19 mouse cellular contexts compared by ENCODE assay signal in the genomic region with DNA sequence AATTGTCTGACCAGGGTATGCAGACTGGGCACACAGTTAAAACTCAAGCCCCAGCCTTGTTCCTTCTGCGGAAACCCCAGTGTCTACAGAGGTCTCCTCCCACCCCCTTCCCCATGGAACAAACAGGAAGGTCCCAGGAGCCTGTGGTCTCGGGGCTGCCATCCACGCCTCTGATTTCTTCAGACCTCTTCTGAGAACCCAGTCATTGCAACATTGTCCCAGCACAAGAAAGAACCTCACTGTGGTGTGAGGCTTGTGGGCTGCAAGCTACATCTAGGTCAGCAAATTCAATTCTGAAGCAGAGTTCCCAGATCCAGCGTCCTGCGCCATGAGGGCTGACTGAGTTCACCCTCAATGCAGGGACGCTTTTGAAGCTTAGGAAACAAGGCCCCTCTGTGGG.
DNase-seq lines count a peak whose midpoint lies in the region; ATAC-seq and TF ChIP-seq lines count a peak whose summit lies in the region.
"Had no signal": no experiment of that assay in that cellular context is flagged by ENCODE, and none has a peak within 500 bp of the region (broad histone marks: within the 10 kb centered on the region; RNA-seq: fewer than 3 reads in every experiment).

No protein-coding gene starts in this region.

- H3K4me2 ChIP-seq in forebrain, embryonic 13.5 days = no peak overlapping the region
- H3K4me2 ChIP-seq: embryonic facial prominence, embryonic 15.5 days; forebrain, embryonic 15.5 days; heart, embryonic 12.5 days; limb, embryonic 13.5 days had no signal

- 62% methylated on average over 6 of the region's 6 CpGs for WGBS in lung, adult 2 months
- WGBS in forebrain, embryonic 13.5 days = 94% methylated on average over 6 of the region's 6 CpGs

- TF ChIP-seq CTCF in lung, adult 2 months (IDR thresholded peaks at IDR 0.05; ENCODE audit: insufficient read depth, low read length) = no peak

- H3K4me1 ChIP-seq in lung, adult 2 months (ENCODE audit: control insufficient read depth, insufficient read depth, low read length) = peaks cover 2% of the 10 kb centered on the region; the same call in 1 of the 2 replicates
- no peaks in the 10 kb centered on the region for H3K4me1 ChIP-seq in forebrain, embryonic 13.5 days
- H3K4me1 ChIP-seq: embryonic facial prominence, embryonic 15.5 days; forebrain, embryonic 15.5 days; heart, embryonic 12.5 days; hindbrain, embryonic 10.5 days; limb, embryonic 13.5 days had no signal

- no peak for ATAC-seq in forebrain, embryonic 13.5 days
- ATAC-seq: forebrain, embryonic 15.5 days; intestine, embryonic 16.5 days had no signal

- peak; percentile 42 for DNase-seq in adrenal gland, adult 8-10 months
- DNase-seq in adrenal gland, postnatal 25 days = no peak
- peak; percentile 62 to 63 for DNase-seq in lung, adult 18-20 months
- DNase-seq in lung, adult 2 months = no peak
- DNase-seq in lung, postnatal 36 days = peak; percentile 74
- no peak for DNase-seq in urinary bladder, postnatal 4 days (ENCODE audit: low spot score in 2 of 2)
- DNase-seq in urinary bladder, adult 18-20 months (ENCODE audit: low spot score in 2 of 2) = no peak
- DNase-seq: cerebellum, adult 2 months; gastrocnemius, postnatal 14 days; kidney, postnatal 10 days; thymus, postnatal 36 days had no signal

- H3K36me3 ChIP-seq in forebrain, embryonic 13.5 days (ENCODE audit: poor library complexity, severe bottlenecking) = no peaks in the 10 kb centered on the region
- H3K36me3 ChIP-seq: embryonic facial prominence, embryonic 15.5 days; forebrain, embryonic 15.5 days; heart, embryonic 12.5 days; hindbrain, embryonic 10.5 days; limb, embryonic 13.5 days had no signal

- TF ChIP-seq POLR2A in lung, adult 2 months (IDR thresholded peaks at IDR 0.05; ENCODE audit: borderline replicate concordance, extremely low read depth, low read depth, low read length) = no peak

- H3K9ac ChIP-seq in forebrain, embryonic 13.5 days = no peak overlapping the region
- H3K9ac ChIP-seq: embryonic facial prominence, embryonic 15.5 days; forebrain, embryonic 15.5 days; heart, embryonic 12.5 days; limb, embryonic 13.5 days had no signal

- H3K4me3 ChIP-seq in lung, adult 2 months (replicated peaks; ENCODE audit: extremely low read depth, low read depth, low read length) = no peak overlapping the region
- H3K4me3 ChIP-seq in forebrain, embryonic 13.5 days = no peak overlapping the region
- H3K4me3 ChIP-seq: embryonic facial prominence, embryonic 15.5 days; forebrain, embryonic 15.5 days; heart, embryonic 12.5 days; hindbrain, embryonic 10.5 days; limb, embryonic 13.5 days; myocyte had no signal

- no peak overlapping the region for H3K27ac ChIP-seq in forebrain, embryonic 13.5 days
- H3K27ac ChIP-seq: embryonic facial prominence, embryonic 15.5 days; forebrain, embryonic 15.5 days; hindbrain, embryonic 10.5 days; limb, embryonic 13.5 days had no signal

- no peaks in the 10 kb centered on the region for H3K27me3 ChIP-seq in forebrain, embryonic 13.5 days
- H3K27me3 ChIP-seq: embryonic facial prominence, embryonic 15.5 days; forebrain, embryonic 15.5 days; heart, embryonic 12.5 days; limb, embryonic 13.5 days had no signal

- no peaks in the 10 kb centered on the region for H3K9me3 ChIP-seq in forebrain, embryonic 13.5 days (replicated peaks)
- H3K9me3 ChIP-seq: embryonic facial prominence, embryonic 15.5 days; forebrain, embryonic 15.5 days; limb, embryonic 13.5 days had no signal

Comparison
In these comparisons a context has a peak if more than half of its experiments do, and no peak if none do; other contexts are left out.
1. DNase-seq: peak in adrenal gland, adult 8-10 months (single experiment), lung, adult 18-20 months (2 of 2) and lung, postnatal 36 days (single experiment); none in adrenal gland, postnatal 25 days (single experiment), lung, adult 2 months (single experiment), urinary bladder, postnatal 4 days (0 of 2) and urinary bladder, adult 18-20 months (0 of 2).